Mouse (Mus musculus) adrenal gland, postnatal 14 days (tissue): ENCODE measurements at regions not wholly inside any gene's neighbourhood (a gene's known extent, or its start where the extent isn't known, plus 50 kb on each side); places are given as distances from the start of the nearest gene placed in this dataset.

Source experiments
- DNase-seq: peaks from one replicate; pipeline ENCODE4 v3.0.0; 2021; ENCODE audit warnings: mixed read lengths

DNA sequence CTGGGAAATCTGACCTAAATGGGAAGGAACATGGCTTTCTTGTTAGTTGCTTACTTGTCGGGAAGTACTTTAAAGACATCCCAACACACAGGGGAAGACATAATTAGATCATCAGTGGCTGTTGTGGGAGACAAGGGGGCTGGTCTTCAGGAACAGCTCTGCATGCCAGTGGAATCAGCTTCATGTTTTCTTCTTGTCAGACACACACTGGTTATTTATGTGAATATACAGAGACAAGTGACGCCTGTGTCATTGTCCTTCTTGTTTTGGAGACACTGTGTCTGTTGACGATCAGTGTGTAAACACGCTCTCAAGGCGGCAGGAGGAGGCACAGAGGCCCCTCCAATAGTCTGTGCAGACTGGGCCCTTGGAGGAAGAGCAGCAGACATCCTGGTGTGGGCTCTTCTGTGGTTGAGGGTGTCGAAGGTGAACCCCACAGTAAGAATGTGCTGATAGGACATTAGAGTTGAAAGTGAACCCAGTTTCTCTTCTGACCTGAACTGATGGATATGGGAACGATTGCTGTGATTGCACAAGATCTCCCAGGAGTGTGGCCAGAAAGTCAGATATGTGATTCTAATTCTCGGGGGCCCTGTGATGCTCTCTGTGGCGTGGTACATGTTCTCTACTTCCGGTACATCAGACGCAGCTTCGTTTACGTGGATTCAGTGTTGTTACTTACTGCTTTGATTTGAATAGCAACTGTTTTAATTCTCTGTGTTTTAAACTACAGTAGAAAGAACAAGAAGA, 151.9 kb upstream of the Gm5148 start:
- no peak for DNase-seq

DNA sequence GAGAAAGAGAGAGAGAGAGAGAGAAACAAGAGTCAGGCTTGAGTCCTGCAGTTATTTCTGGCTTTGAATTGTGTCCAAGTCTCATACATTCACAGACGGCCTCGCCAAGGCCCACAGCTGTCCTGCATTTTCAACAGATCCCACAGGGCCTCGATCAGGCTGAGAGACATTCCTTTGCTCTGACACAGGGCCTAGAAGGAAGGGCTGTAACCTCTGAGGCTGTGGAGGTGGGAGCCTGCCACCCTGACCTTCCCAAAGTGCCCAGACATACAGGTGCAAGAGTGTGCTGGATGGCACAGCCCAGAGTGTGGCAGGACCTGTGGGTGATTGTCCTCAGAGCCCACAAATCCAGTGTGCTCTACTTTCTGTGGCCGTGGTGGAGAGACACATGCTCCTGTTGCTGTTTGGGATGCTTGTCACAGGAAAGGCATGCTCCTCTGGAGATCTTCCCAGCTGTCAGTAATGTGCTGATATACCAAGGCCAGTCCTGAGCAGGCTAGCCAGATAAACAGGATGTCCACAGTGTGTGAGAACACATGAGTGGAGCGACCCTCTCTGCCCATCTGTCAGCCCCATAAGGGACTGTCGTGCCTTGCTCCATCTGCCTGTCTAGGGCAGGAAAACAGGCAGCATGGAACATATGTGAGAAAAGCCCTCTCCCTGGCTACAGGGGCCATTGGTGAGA, 151.2 kb upstream of the Gm5148 start:
- DNase-seq, result peak; percentile 62

DNA sequence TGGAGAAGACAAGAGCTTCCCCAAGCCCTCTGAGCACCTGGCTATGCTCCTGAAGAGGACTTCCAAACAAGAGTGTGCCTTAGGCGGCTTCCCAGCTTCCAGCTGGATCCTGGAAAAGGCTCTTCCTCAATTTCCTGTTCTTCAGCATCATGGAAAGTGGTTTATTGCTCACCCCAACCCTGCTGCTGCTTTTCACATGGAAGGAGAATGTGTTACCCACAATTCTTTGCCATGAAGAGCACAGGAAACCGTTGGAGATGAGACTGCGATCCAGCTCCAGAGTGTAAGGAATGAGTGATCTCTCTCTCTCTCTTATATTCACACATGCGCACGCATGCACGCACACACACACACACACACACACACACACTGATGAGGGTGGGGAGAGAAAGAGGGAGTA, 150.6 kb upstream of the Gm5148 start:
- no peak for DNase-seq

DNA sequence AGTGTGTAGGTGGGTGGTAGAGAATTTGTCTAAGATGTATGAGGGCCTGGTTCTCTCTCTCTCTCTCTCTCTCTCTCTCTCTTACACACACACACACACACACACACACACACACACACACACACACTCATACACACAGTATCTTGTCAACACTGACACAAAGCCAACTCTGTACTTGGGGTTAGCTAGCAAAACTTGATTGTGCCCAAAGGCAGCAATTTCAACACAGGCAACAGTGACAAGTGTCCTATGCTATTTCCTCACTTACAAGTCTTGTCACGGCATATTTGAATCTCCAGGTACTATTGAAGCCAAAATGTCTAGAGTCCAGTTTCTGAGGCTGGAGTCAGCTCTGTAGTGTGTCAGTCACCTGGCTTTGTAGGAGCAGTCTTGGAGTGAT, 150.1 kb upstream of the Gm5148 start:
- DNase-seq, result no peak

DNA sequence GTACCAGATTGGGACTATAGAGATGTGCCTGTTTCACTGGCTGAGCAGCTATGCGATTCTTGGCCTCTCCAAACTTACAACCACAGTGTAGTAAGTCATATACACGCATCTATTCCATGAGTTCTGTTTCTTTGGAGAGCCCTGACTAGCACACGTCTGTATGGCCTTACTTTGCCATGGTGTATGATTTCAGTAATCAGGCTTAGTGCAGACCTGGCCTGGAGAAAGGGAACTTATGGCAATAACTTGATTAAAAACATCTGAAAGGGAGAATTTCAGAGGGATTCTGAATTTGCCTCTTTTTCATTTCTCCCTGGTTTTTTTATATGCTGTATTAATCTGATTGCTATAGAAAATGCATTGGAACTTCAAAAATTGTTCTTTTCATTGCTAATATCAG, 148.0 kb upstream of the Gm5148 start:
- DNase-seq, result no peak

DNA sequence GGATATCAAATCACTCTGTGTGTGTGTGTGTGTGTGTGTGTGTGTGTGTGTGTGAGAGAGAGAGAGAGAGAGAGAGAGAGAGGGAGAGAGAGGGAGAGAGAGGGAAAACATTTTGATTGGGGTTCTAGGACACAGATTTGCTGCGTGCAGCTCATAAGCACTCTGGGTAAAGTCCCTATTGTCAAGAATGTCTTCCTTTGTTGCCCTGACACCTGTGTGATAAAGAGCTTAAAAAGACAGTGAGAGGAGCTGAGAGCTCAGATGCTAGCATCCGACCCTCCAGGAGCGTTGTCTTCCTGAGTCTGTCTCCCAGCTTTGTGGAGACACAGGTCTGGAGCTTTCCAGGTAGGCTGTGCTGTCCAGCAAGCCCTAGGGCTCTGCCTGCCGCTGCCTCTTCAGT, 146.8 kb upstream of the Gm5148 start:
- DNase-seq, result no peak

DNA sequence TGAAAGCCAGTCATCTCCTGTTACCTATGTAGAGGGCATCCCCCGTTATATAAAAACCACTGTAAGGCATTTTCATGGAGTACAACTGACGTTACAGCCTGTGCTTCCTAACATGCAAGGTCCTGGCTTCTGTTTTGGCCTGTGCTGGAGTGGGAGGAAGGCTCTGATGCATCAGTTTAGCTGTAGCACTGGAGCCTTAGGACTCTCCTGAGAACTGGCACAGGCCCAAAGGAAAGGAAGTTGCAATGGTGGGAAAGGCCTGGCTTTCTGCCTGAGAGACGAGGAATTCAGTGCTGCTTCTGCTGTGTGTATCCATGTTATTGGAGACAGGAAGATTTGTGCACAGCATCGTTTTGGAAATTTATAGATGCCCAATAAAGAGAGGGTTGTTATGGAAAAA, 144.2 kb upstream of the Gm5148 start:
- no peak for DNase-seq

DNA sequence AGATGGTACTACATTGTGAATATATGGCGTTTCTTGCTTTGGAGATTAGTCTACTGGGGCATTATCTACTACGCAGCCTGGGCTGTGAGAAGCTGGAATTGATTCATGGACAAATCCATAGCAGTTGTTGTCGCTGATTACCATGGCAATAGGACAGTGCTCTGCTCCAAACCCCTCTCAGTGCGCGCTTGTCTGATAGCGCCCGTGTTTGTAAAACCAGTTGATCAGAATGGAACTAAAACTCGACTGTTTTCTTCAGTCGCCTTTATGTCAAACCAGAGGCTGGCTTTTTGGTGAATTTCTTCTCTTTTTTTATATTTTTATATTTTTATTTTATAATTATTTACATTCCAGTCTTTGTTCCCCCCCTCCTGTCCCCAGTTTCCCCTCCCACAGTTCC, 138.5 kb upstream of the Gm5148 start:
- no peak for DNase-seq

DNA sequence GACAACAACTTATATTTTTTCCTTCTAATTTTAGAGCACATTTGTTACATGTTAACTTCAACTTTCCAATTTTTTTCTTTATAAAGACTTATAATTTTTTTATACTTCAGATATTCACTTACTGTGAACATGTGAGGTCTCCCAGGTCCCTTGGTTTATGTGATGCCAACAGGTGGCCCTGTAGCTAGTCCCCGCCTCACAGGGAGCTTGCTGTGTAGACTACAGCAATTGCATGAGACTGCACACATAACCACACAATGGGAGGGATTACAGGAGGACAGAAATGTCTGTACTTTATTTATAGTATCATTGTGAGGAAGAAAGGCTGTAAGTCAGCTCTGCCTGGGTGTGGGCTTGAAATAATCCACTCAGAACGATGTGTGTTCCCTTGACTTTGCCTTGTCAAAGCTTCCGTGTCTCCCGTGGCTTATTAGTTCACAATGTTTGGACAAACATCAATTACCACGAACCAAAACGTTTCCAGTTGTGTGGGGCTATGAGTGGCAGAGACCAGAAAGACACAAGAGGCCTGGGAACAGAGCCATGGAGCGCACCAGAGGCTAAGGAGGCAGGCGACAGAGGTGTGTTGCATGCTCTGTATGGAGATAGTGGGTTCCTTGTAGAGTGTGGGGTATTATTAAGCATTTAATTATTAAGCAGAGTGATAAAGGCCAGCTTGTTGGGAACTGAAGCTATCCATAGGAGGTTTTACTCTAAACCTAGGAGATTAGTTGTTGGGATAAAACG, 136.6 kb upstream of the Gm5148 start:
- DNase-seq, result no peak

DNA sequence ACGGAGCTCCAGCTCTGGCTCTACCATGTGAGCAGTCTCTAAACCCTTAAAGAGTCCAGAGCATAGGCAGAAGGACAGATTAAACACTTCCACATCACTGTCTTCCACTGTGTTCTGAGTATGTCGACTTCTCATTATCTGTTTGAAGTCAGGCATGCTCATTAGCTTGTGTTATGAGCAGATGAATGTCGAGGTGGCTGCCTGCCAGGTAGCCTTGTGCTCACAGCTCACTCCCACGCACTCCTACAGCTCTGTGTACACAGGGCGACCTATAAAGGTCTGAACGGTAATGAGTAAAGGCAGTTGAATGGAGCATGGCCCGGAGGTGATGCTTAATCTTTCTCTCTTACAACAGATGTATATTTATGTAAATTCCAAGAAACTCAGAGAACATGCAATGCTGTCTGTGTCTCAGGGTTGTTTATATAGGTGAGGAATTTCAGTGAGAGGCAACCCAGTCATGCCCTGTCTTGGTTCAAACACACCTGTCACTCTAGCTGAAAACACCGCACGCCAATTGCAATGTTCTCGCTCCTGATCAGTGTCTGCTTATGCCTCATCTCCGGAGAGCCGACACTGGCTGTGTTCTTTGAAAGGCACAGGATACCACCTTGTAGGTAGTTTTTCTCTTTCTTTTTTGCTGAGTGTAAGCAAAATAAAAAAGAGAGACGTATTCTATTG, 135.9 kb upstream of the Gm5148 start:
- DNase-seq, result peak; percentile 34

DNA sequence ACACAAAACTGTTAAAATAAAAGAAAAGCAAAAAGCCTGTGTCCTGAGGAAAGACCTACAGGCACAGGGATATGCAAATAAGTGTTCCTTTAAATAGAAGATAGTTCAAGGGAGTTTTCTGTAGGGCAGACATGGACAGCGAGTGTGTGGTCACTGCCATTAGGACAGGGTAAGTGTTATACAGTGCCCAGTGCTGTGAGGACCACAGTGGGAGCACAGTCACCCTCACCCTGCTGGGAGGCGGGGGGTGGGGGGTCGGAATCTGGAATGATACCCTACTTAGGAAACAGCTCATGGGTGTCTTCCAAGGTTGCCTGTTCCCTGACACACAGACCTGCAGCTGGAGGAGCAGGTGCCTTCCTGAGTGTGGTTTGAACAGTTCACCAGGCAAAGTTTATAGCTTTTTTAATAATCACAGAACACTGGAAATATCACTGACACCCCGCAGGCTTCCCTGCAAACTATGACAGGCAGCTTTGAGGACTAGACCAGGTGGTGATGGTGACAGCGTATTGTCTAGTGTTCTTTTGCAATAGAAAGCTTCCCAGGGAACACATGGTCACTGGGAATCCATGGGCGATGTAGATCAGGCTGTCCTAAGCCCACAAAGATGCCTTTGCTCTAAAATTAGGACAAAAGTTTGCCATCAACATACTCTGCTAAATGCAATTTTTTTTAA, 134.5 kb upstream of the Gm5148 start:
- DNase-seq, result no peak

DNA sequence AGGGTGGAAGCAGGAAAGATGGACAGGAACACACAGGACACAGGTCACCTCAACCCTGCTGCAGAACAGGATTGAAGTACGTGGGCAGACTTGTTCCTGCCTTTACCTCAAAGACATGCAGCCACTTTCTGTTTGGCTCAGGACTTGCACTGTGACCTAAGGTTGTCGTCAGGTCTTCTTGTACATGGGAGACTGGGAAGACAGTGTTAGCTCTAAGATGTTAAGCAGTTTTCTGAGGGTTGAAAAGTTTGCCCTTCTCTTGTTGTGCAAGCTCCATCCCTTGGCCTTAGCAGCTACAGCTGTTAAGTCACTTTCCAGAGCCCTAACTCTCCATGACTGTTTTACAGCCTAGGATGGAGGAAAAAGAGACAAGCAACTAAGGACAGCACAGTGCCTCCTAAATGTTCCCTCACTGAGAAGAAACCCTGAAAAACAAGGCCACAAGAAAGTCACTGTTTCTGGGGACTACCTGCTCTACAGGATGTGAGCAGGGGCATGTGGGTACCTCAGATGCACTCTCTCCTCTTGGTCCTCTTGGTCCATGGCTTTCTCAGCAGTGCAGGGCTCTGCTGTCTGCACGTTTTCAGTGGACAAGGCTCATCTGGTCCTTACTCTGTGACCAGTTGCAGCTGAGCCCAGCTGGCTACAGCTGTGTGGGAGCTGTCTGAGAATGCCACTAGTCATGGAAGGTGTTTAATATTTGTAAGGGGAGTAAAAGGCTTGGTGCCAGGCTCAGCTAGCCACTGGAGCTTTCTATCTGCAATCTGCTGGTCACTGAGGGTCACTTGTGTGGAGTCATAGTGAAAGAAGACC, 122.1 kb upstream of the Gm5148 start:
- DNase-seq, result no peak

DNA sequence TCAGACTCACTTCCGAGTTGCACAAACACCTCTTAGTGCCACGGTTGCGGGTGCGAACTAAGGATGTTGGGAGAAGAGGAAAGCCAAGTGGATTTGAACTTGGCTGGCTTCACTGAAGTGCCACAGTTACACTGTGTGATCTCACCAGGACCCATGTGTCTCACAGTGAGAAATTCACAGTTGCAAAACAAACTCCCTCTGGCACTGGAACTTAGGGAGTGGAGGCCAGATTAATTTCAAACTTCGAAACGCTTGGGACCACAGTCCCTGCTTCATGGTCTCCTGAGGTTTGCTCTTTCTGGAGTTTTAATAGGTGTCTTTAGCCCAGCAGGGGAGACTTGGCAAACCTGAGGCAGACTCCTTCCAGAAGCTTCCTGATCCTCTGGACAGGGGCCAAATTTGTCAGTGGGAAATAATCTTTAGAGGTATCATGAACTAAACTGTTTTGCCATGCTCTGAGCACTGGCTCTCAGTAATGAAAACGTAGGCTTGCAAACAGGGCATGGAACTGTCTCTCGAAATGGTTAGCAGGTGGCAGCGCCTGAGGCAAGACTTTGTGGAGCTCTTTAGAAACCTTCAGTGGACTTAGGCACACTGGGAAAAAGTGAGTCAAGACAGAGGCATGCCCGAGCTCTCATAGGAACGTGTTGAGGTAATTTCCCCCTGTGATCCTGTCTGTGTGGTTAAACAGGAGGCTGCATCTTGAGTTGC, 121.2 kb upstream of the Gm5148 start:
- peak; percentile 35 for DNase-seq

DNA sequence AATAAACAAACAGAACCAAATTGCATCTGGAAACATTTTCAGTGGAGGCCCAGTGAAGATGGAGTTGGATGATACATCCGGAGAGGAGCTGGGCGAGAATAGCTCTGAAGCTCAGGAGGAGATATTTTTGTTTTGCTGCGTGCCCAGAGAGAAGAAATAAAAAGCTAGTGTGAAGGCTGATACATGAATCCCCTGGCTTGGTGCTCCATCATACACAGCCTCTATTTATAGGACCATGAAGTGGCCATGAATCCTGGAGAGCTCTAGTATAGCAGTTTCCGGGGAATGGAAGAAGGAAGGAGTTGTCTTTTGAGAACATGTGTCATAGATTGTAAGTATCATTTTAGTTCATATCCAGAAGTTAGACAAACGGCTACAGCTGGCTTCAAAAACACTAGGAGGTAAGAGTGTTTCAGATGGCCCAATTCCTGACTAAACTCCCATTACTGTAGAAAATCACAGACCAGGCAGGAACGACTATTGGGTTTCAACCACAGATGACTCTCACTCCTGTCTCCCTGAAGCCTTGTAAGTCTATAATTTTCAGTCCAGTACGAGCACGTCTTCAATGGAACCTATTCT, 120.5 kb upstream of the Gm5148 start:
- DNase-seq, result no peak

DNA sequence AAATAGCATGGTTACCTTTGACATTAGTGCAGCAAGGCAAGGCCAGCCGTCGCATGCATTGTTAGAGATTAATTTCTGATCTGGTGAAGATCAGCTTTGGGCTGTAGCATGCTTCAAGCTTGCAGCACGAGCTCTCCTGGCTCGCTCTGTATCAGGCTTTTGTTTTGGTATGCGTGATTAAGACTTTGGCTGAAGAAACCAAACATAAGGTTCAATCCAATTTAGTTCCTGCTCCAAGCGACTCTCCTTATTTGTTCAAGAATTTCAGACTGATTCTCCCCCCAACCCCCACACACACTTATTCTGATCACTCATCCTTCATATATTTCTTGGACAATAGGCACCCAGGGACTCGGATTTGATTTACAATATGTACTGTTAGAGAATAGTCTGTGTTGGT, 118.0 kb upstream of the Gm5148 start:
- no peak for DNase-seq

DNA sequence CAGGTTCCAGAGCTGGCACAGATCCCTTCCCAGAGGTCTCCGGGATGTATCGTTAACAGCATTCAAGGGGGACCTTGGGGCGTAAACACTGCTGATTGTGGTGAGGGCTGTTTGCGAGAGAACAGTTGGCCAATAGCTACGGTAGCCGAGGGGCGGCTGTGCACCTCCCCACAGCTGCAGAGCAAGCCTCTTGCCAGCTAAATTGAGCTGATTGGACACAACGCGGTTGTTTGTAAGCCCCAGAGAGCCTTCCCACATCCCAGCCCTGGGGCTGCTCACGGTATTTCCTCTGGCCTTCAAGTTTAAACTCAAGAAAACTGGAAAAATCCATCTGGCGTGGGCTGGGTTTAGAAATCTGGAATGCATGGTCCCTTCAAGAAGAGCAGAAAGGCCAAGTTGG, 114.6 kb upstream of the Gm5148 start:
- peak; percentile 12 for DNase-seq

DNA sequence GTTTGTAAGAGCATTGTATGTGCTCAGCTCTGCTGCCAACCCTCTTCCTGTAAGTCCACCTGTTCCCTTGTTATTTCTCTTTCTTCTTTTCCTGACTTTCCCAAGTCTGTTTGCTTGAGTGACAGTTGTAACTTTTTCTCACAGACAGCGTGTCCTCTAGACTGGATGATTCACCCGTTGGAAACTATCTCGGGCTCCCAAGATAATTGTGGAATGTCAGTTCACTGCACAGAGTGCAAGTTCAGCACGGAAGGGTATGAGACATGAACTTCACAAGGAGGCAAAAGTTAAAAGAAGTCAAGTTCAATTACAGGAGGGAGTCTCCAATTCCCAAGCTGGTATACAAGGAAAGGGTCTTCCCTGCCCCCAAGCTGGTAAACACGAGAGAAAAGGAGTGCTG, 112.5 kb upstream of the Gm5148 start:
- no peak for DNase-seq

DNA sequence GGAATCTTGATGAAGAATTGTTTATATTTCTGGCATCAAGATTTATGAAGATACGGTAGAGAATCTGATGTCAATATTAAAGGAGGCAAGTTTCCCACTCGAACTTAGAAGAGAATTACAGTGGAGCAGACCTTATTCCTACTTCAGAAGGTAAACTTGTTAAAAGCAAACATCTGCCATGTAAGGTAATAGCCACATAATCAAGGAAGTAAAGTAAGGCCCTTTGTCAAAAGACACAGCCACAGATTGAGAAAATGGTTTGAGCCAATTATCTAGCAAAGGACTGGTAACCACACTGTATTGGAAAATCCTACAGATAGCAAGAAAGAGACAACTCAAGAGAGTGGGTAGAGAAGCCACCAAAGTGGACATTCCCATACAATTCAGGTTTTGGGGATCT, 111.4 kb upstream of the Gm5148 start:
- DNase-seq, result no peak

DNA sequence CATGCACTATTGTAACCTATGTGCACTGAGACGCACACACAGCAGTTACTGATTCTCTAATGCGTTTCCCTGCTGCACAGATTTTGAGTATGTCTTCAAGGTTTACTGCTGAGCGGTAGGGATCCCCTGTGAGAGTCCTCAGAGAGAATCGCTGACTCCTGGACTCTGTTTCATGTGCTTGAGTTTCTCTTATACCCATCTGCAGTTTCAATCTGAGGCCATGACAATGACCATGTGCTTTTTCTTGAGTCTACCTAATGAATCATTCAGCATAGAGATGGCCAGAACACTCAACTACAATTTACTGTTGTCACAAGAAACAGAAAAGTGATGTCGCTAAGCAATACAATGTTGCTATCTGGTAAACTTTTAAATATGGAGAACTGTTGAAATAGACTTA, 110.8 kb upstream of the Gm5148 start:
- DNase-seq, result no peak

DNA sequence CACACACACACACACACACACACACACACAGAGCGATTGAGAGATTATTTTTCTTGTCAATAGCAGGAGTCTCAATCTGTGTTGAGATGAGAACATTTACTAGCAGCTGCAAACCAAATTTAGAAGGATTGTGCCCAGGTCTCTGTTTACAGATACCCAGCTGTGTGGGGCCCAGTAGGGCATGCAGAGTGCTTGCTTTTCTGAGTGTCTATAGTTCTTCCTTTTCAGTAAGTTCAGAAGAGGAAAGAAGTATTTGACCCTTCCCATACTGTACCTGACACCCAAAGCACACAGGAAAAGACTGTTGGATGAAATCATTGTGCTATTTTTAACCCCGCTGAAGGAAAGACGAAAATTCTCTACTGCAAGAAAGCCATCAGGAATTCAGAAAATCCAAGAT, 110.3 kb upstream of the Gm5148 start:
- DNase-seq, result no peak
